Comparison of ENCODE assay signal across 12 mouse cellular contexts in the genomic region with DNA sequence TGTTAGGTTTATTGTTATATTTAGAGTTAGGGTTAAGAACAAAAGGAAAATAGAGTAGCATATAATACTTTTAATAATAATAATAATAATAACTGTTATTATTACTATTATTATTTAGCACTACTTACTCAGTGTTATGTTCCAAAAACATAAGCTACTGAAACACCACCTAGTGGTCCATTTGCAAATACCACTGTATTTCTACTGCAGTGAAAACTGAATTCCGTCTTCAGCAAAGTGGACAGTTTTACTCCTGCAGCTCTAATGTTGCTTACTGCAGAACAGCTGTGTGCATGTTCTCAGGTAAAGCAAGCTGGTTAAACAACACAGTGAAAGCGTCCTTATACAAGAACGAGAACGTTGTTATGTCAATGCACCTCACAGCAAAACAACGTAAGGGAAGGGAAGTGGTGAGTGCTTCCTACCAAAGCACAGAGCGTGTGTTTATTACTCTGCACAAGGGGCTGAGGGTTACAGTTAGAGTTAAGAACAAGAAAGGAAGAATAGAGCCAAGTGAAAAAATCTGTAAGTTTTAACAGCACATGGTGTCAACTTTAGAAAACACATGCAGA. TPM values are rescaled to one million over a fixed set of nuclear protein-coding genes. Genes with fewer than 3 reads are reported as not detected.
A peak's percentile ranks its signal among the peaks of the same experiment; 100 is the strongest.
DNase-seq lines count a peak whose midpoint lies in the region; ATAC-seq and TF ChIP-seq lines count a peak whose summit lies in the region.
"Had no signal": no experiment of that assay in that cellular context is flagged by ENCODE, and none has a peak within 500 bp of the region (broad histone marks: within the 10 kb centered on the region; RNA-seq: fewer than 3 reads in every experiment).

No protein-coding gene starts in this region.

- ATAC-seq in kidney, postnatal 0 days (replicated peaks; ENCODE audit: low FRiP score, low read depth) = no peak
- no peak for ATAC-seq in kidney, embryonic 15.5 days (replicated peaks; ENCODE audit: low FRiP score)
- ATAC-seq: intestine, embryonic 16.5 days had no signal

- H3K4me1 ChIP-seq in kidney, postnatal 0 days (replicated peaks; ENCODE audit: insufficient read depth, low read length) = no peaks in the 10 kb centered on the region
- H3K4me1 ChIP-seq in kidney, embryonic 15.5 days = no peaks in the 10 kb centered on the region
- peaks cover 0 to 2% of the 10 kb centered on the region in 2 experiments; a peak in 2 of 4 replicates for H3K4me1 ChIP-seq in MEL (ENCODE audit: control insufficient read depth in 1 of 2, insufficient read depth in 2 of 2, low read length in 2 of 2)
- H3K4me1 ChIP-seq in megakaryocyte, embryonic 14.5 days = 0 out of 2 replicates have a peak, but pooled peaks cover 2% of the 10 kb centered on the region
- H3K4me1 ChIP-seq: limb, embryonic 15.5 days; midbrain, embryonic 10.5 days had no signal

- H3K9me3 ChIP-seq in kidney, postnatal 0 days (replicated peaks; ENCODE audit: low read length) = no peaks in the 10 kb centered on the region
- no peaks in the 10 kb centered on the region for H3K9me3 ChIP-seq in kidney, embryonic 15.5 days (replicated peaks)
- no peaks in the 10 kb centered on the region for H3K9me3 ChIP-seq in MEL (replicated peaks; ENCODE audit: insufficient read depth, low read length)
- no peaks in the 10 kb centered on the region for H3K9me3 ChIP-seq in megakaryocyte, embryonic 14.5 days
- H3K9me3 ChIP-seq: limb, embryonic 15.5 days; midbrain, embryonic 10.5 days had no signal

- no peak overlapping the region for H3K27ac ChIP-seq in kidney, postnatal 0 days
- H3K27ac ChIP-seq in kidney, embryonic 15.5 days = no peak overlapping the region
- H3K27ac ChIP-seq in MEL (ENCODE audit: control insufficient read depth, low read depth, low read length) = no peak overlapping the region
- H3K27ac ChIP-seq: limb, embryonic 15.5 days; midbrain, embryonic 10.5 days had no signal

- H3K4me3 ChIP-seq in kidney, postnatal 0 days (replicated peaks; ENCODE audit: low read depth, low read length) = no peak overlapping the region
- H3K4me3 ChIP-seq in kidney, embryonic 15.5 days (replicated peaks) = no peak overlapping the region
- no peak overlapping the region for H3K4me3 ChIP-seq in MEL (ENCODE audit: control insufficient read depth in 1 of 2, insufficient read depth in 1 of 2, low read depth in 2 of 2, low read length in 2 of 2)
- peak overlapping the region; percentile 31 for H3K4me3 ChIP-seq in megakaryocyte, embryonic 14.5 days (replicated peaks)
- H3K4me3 ChIP-seq: limb, embryonic 15.5 days; midbrain, embryonic 10.5 days had no signal

- no peaks in the 10 kb centered on the region for H3K36me3 ChIP-seq in kidney, postnatal 0 days (ENCODE audit: insufficient read depth, low read length)
- H3K36me3 ChIP-seq in kidney, embryonic 15.5 days = no peaks in the 10 kb centered on the region
- H3K36me3 ChIP-seq in MEL (ENCODE audit: control insufficient read depth in 1 of 2, insufficient read depth in 2 of 2, low read length in 2 of 2) = peaks cover 0 to 4% of the 10 kb centered on the region in 2 experiments; a peak in 2 of 4 replicates
- no peaks in the 10 kb centered on the region for H3K36me3 ChIP-seq in megakaryocyte, embryonic 14.5 days (replicated peaks; ENCODE audit: low read length)
- H3K36me3 ChIP-seq: limb, embryonic 15.5 days; midbrain, embryonic 10.5 days had no signal

- no peak overlapping the region for H3K4me2 ChIP-seq in kidney, postnatal 0 days (ENCODE audit: low read length)
- H3K4me2 ChIP-seq in kidney, embryonic 15.5 days = no peak overlapping the region
- H3K4me2 ChIP-seq: limb, embryonic 15.5 days had no signal

- peak; percentile 27 for DNase-seq in kidney, postnatal 0 days (ENCODE audit: low spot score)
- DNase-seq in CD4-positive helper T cell, adult 2 months (ENCODE audit: low read depth, low spot score) = peak; percentile 14
- DNase-seq in MEL (ENCODE audit: low read depth, low spot score) = peak; percentile 51
- no peak for DNase-seq in layer of hippocampus, postnatal 14 days (ENCODE audit: low spot score in 2 of 2)
- no peak for DNase-seq in gastrocnemius, postnatal 4 days (ENCODE audit: low spot score in 2 of 2)
- DNase-seq: spleen, adult 18-20 months had no signal

- no peaks in the 10 kb centered on the region for H3K27me3 ChIP-seq in kidney, postnatal 0 days (ENCODE audit: insufficient read depth, low read length)
- peaks cover 7% of the 10 kb centered on the region; the same call in 1 of the 2 replicates for H3K27me3 ChIP-seq in kidney, embryonic 15.5 days
- H3K27me3 ChIP-seq in MEL (ENCODE audit: control insufficient read depth in 1 of 2, insufficient read depth in 2 of 2, low read length in 2 of 2) = no peaks in the 10 kb centered on the region; a peak in 1 of 4 replicates
- peaks cover 12% of the 10 kb centered on the region for H3K27me3 ChIP-seq in megakaryocyte, embryonic 14.5 days (replicated peaks)

- TF ChIP-seq EP300 in MEL (IDR thresholded peaks at IDR 0.05; ENCODE audit: low read depth in 1 of 2, low read length in 2 of 2) = no peak

- no peak for TF ChIP-seq POLR2A in MEL (IDR thresholded peaks at IDR 0.05; ENCODE audit: control insufficient read depth in 1 of 2, insufficient read depth in 1 of 2, low read depth in 1 of 2, low read length in 2 of 2, poor library complexity in 1 of 2)

- peak; percentile 53; the same call in 1 of the 2 replicates for TF ChIP-seq CTCF in kidney, postnatal 0 days (IDR thresholded peaks at IDR 0.05; ENCODE audit: low read depth)
- peak in 2 of 3 experiments; percentile 46 to 69; a peak in 4 of 6 replicates for TF ChIP-seq CTCF in MEL (IDR thresholded peaks at IDR 0.05 in 2 of 3, conservative IDR thresholded peaks at IDR 0.05 in 1 of 3; ENCODE audit: control insufficient read depth in 1 of 3, insufficient read depth in 1 of 3, low read depth in 2 of 3, low read length in 3 of 3, poor library complexity in 1 of 3, severe bottlenecking in 1 of 3)

- WGBS in kidney, postnatal 0 days = 49% methylated on average over 6 of the region's 6 CpGs
- 57% methylated on average over 6 of the region's 6 CpGs for WGBS in kidney, embryonic 15.5 days

- H3K79me2 ChIP-seq in MEL (ENCODE audit: control insufficient read depth, insufficient read depth, low read length, poor library complexity) = no peaks in the 10 kb centered on the region

- TF ChIP-seq RAD21 in MEL (IDR thresholded peaks at IDR 0.05; ENCODE audit: low read depth, low read length) = peak; percentile 52

- H3K9ac ChIP-seq in kidney, postnatal 0 days (ENCODE audit: low read depth, low read length) = no peak overlapping the region
- H3K9ac ChIP-seq in kidney, embryonic 15.5 days = no peak overlapping the region
- no peak overlapping the region for H3K9ac ChIP-seq in MEL (ENCODE audit: control insufficient read depth, low read depth, low read length, poor library complexity, severe bottlenecking)
- H3K9ac ChIP-seq: limb, embryonic 15.5 days had no signal

TF ChIP-seq in MEL, 35 proteins besides CTCF, POLR2A, EP300 and RAD21:
- no peak for TF ChIP-seq GATA1 (IDR thresholded peaks at IDR 0.05; ENCODE audit: low read depth, low read length)
- 0 out of 2 replicates have a peak, but pooled peaks have one; percentile 38 for TF ChIP-seq ZC3H11A (IDR thresholded peaks at IDR 0.05; ENCODE audit: low read depth, low read length)
- peak; percentile 77 for TF ChIP-seq SMC3 (IDR thresholded peaks at IDR 0.05; ENCODE audit: low read depth, low read length)
- no peak for TF ChIP-seq MXI1 (IDR thresholded peaks at IDR 0.05; ENCODE audit: low read depth, low read length)
TF ChIP-seq in MEL: peak in this region for 2.

RNA-seq across cellular contexts. Expression of a gene that starts 17.0 kb away (rescaled TPM):
- polyA plus RNA-seq in kidney, postnatal 0 days (2015; fragmentation: Nextera tagmentation; extraction: Ambion mirVana) = 0.96 and 1.6 TPM in 2 replicates
- 0.51 and 0.65 TPM in 2 replicates for polyA plus RNA-seq in kidney, embryonic 15.5 days (2015; fragmentation: Nextera tagmentation; extraction: Ambion mirVana)
- total RNA-seq in MEL (2012; rRNA removed) = not detected in 2 replicates
- not detected for polyA plus RNA-seq in MEL (2012; ENCODE audit: insufficient read depth in 1 of 2, insufficient read length in 2 of 2, low read depth in 1 of 2, low replicate concordance in 2 of 2, missing spikeins in 1 of 2)
- not detected in 2 replicates for polyA plus RNA-seq in megakaryocyte, embryonic 14.5 days (2012; ENCODE audit: insufficient read depth, low replicate concordance)
- 1 to 10 TPM; 1.2 to 2.1 TPM for total RNA-seq in layer of hippocampus, postnatal 14 days (2021)
- not detected for total RNA-seq in gastrocnemius, postnatal 4 days (2021)
- total RNA-seq: neutrophil, adult 5-6 weeks had no signal
- polyA plus RNA-seq: intestine, embryonic 16.5 days; limb, embryonic 15.5 days had no signal

RNA-seq across cellular contexts. Expression of a gene that starts 17.8 kb away (rescaled TPM):
- 72.4 and 77.6 TPM in 2 replicates for polyA plus RNA-seq in kidney, postnatal 0 days (2015; fragmentation: Nextera tagmentation; extraction: Ambion mirVana)
- 56.8 and 63.9 TPM in 2 replicates for polyA plus RNA-seq in kidney, embryonic 15.5 days (2015; fragmentation: Nextera tagmentation; extraction: Ambion mirVana)
- total RNA-seq in MEL (2012; rRNA removed) = 25.3 and 25.9 TPM in 2 replicates
- polyA plus RNA-seq in MEL (2012; ENCODE audit: insufficient read depth in 1 of 2, insufficient read length in 2 of 2, low read depth in 1 of 2, low replicate concordance in 2 of 2, missing spikeins in 1 of 2) = 10 to 100 TPM; 22.1 to 44.6 TPM
- polyA plus RNA-seq in megakaryocyte, embryonic 14.5 days (2012; ENCODE audit: insufficient read depth, low replicate concordance) = 2.2 and 3.7 TPM in 2 replicates
- total RNA-seq in layer of hippocampus, postnatal 14 days (2021) = 10 to 100 TPM; 11.4 to 13.8 TPM
- total RNA-seq in gastrocnemius, postnatal 4 days (2021) = 10 to 100 TPM; 12.1 to 14.4 TPM

Comparison
In these comparisons a context has a peak if more than half of its experiments do, and no peak if none do; other contexts are left out.
1. DNase-seq: peak in kidney, postnatal 0 days (single experiment), CD4-positive helper T cell, adult 2 months (single experiment) and MEL (single experiment); none in layer of hippocampus, postnatal 14 days (0 of 2) and gastrocnemius, postnatal 4 days (0 of 2).